Mouse (Mus musculus): ENCODE measurements around the gene Dnajc7.

DNA sequence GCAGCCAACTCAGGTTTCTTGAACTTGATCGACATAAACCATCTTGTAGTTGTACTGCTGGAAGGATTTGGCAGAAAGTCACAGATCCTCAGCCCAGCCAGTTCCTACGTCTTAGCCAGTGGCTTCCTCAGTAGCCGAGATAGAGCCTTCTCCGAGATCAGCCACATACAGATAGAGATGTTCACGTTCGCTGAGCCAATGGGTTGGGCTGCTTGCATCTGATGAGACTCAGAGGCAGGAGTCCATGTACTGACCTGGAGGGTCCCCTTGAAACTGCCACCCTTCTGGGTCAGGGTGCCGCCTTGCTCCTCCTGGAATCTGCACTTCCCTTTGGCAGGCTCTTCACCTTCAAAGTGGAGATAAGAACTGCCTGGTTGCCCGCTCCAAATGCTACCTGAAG lies 70.5 kb downstream of the Dnajc7 start:
- TF ChIP-seq CTCF (conservative IDR thresholded peaks at IDR 0.05; ENCODE audit: low read length) (no peak), POU5F1 (IDR thresholded peaks at IDR 0.05; ENCODE audit: borderline replicate concordance, low read length) (no peak)

All from E14TG2a.4 (cell line).